9 mouse cellular contexts compared by ENCODE assay signal in genomic region chr2:25328440-25328839, GRCm38 (mm10). TPM values are rescaled to one million over a fixed set of nuclear protein-coding genes. Genes with fewer than 3 reads are reported as not detected.
DNase-seq lines count a peak whose midpoint lies in the region; ATAC-seq and TF ChIP-seq lines count a peak whose summit lies in the region.
"Had no signal": no experiment of that assay in that cellular context is flagged by ENCODE, and none has a peak within 500 bp of the region (broad histone marks: within the 10 kb centered on the region; RNA-seq: fewer than 3 reads in every experiment).

No protein-coding gene starts in this region.

- H3K27ac ChIP-seq in forebrain, embryonic 14.5 days (ENCODE audit: low read depth, low read length) = no peak overlapping the region
- no peak overlapping the region for H3K27ac ChIP-seq in forebrain, embryonic 13.5 days
- H3K27ac ChIP-seq in midbrain, postnatal 0 days (ENCODE audit: low read depth, low read length) = no peak overlapping the region
- no peak overlapping the region for H3K27ac ChIP-seq in midbrain, embryonic 13.5 days
- no peak overlapping the region for H3K27ac ChIP-seq in lung, postnatal 0 days (ENCODE audit: low read length)

- no peak overlapping the region for H3K9ac ChIP-seq in forebrain, embryonic 14.5 days (ENCODE audit: low read length)
- no peak overlapping the region for H3K9ac ChIP-seq in forebrain, embryonic 13.5 days
- no peak overlapping the region for H3K9ac ChIP-seq in midbrain, postnatal 0 days (replicated peaks; ENCODE audit: low read length, poor library complexity, severe bottlenecking)
- H3K9ac ChIP-seq in midbrain, embryonic 13.5 days (replicated peaks) = no peak overlapping the region
- no peak overlapping the region for H3K9ac ChIP-seq in lung, postnatal 0 days (replicated peaks; ENCODE audit: low read depth)

- WGBS in forebrain, embryonic 14.5 days = 34% methylated on average over 7 of the region's 7 CpGs
- 33% methylated on average over 7 of the region's 7 CpGs for WGBS in forebrain, embryonic 13.5 days
- WGBS in midbrain, postnatal 0 days = 31% methylated on average over 7 of the region's 7 CpGs
- WGBS in midbrain, embryonic 13.5 days = 37% methylated on average over 7 of the region's 7 CpGs
- WGBS in lung, postnatal 0 days = 34% methylated on average over 7 of the region's 7 CpGs

- H3K4me1 ChIP-seq in forebrain, embryonic 14.5 days (ENCODE audit: control insufficient read depth, insufficient read depth, low read length) = peaks cover 10% of the 10 kb centered on the region
- H3K4me1 ChIP-seq in forebrain, embryonic 13.5 days = peaks cover 15% of the 10 kb centered on the region
- H3K4me1 ChIP-seq in midbrain, postnatal 0 days (ENCODE audit: insufficient read depth, low read length) = peaks cover 4% of the 10 kb centered on the region; the same call in 1 of the 2 replicates
- H3K4me1 ChIP-seq in midbrain, embryonic 13.5 days (replicated peaks) = peaks cover 13% of the 10 kb centered on the region
- H3K4me1 ChIP-seq in lung, postnatal 0 days (ENCODE audit: insufficient read depth, low read depth, low read length) = peaks cover 5% of the 10 kb centered on the region

- peak; percentile 75 for TF ChIP-seq CTCF in midbrain, postnatal 0 days (IDR thresholded peaks at IDR 0.05)
- TF ChIP-seq CTCF in lung, postnatal 0 days (IDR thresholded peaks at IDR 0.05) = peak; percentile 73

- H3K27me3 ChIP-seq in forebrain, embryonic 14.5 days (replicated peaks; ENCODE audit: control insufficient read depth, insufficient read depth, low read length) = no peaks in the 10 kb centered on the region
- 0 out of 2 replicates have a peak, but pooled peaks cover 3% of the 10 kb centered on the region for H3K27me3 ChIP-seq in forebrain, embryonic 13.5 days
- H3K27me3 ChIP-seq in midbrain, postnatal 0 days (ENCODE audit: insufficient read depth, low read length) = no peaks in the 10 kb centered on the region
- peaks cover 8% of the 10 kb centered on the region; the same call in 1 of the 2 replicates for H3K27me3 ChIP-seq in midbrain, embryonic 13.5 days
- H3K27me3 ChIP-seq in lung, postnatal 0 days (replicated peaks; ENCODE audit: insufficient read depth, low read length) = no peaks in the 10 kb centered on the region

- H3K9me3 ChIP-seq in forebrain, embryonic 14.5 days (replicated peaks; ENCODE audit: control insufficient read depth, low read length) = no peaks in the 10 kb centered on the region
- no peaks in the 10 kb centered on the region for H3K9me3 ChIP-seq in forebrain, embryonic 13.5 days (replicated peaks)
- no peaks in the 10 kb centered on the region for H3K9me3 ChIP-seq in midbrain, postnatal 0 days (ENCODE audit: low read length)
- no peaks in the 10 kb centered on the region for H3K9me3 ChIP-seq in midbrain, embryonic 13.5 days
- no peaks in the 10 kb centered on the region for H3K9me3 ChIP-seq in lung, postnatal 0 days (ENCODE audit: low read length)

- no peaks in the 10 kb centered on the region for H3K36me3 ChIP-seq in forebrain, embryonic 14.5 days (ENCODE audit: control insufficient read depth, insufficient read depth, low read length)
- H3K36me3 ChIP-seq in forebrain, embryonic 13.5 days (ENCODE audit: poor library complexity, severe bottlenecking) = no peaks in the 10 kb centered on the region
- no peaks in the 10 kb centered on the region for H3K36me3 ChIP-seq in midbrain, postnatal 0 days (ENCODE audit: insufficient read depth, low read length)
- H3K36me3 ChIP-seq in midbrain, embryonic 13.5 days = no peaks in the 10 kb centered on the region
- no peaks in the 10 kb centered on the region for H3K36me3 ChIP-seq in lung, postnatal 0 days (ENCODE audit: insufficient read depth, low read length)

- no peak overlapping the region for H3K4me2 ChIP-seq in forebrain, embryonic 14.5 days (ENCODE audit: low read length)
- H3K4me2 ChIP-seq in forebrain, embryonic 13.5 days = no peak overlapping the region
- H3K4me2 ChIP-seq in midbrain, postnatal 0 days (ENCODE audit: low read depth, low read length, poor library complexity, severe bottlenecking) = no peak overlapping the region
- no peak overlapping the region for H3K4me2 ChIP-seq in midbrain, embryonic 13.5 days (replicated peaks)
- no peak overlapping the region for H3K4me2 ChIP-seq in lung, postnatal 0 days (replicated peaks; ENCODE audit: low read depth, low read length)

- ATAC-seq in forebrain, embryonic 14.5 days = no peak
- ATAC-seq in forebrain, embryonic 13.5 days = no peak
- ATAC-seq in midbrain, postnatal 0 days (ENCODE audit: low FRiP score) = no peak
- no peak for ATAC-seq in midbrain, embryonic 13.5 days
- ATAC-seq in lung, postnatal 0 days = no peak
- ATAC-seq in megakaryocyte-erythroid progenitor cell, adult 5-6 weeks (replicated peaks; ENCODE audit: low FRiP score, low TSS enrichment, poor library complexity, severe bottlenecking) = no peak

- no peak for TF ChIP-seq EP300 in lung, postnatal 0 days (IDR thresholded peaks at IDR 0.05)

- peak; percentile 59 for DNase-seq in forebrain, embryonic 14.5 days (ENCODE audit: low spot score)
- DNase-seq in midbrain, postnatal 0 days (ENCODE audit: low spot score) = peak; percentile 69
- DNase-seq in c-Kit-positive CD71-positive TER-119-negative erythroid progenitor cells, embryonic 14.5 days (ENCODE audit: low read depth) = peak; percentile 50
- DNase-seq in lung, postnatal 0 days (ENCODE audit: low spot score) = peak; percentile 45
- no peak for DNase-seq in spleen, postnatal 4 days (ENCODE audit: low spot score in 2 of 2)

- no peak overlapping the region for H3K4me3 ChIP-seq in forebrain, embryonic 14.5 days (ENCODE audit: low read depth, low read length)
- H3K4me3 ChIP-seq in forebrain, embryonic 13.5 days = no peak overlapping the region
- H3K4me3 ChIP-seq in midbrain, postnatal 0 days (ENCODE audit: low read depth, low read length) = no peak overlapping the region
- no peak overlapping the region for H3K4me3 ChIP-seq in midbrain, embryonic 13.5 days (replicated peaks)
- H3K4me3 ChIP-seq in lung, postnatal 0 days (ENCODE audit: low read depth, low read length) = no peak overlapping the region

RNA-seq across cellular contexts. Expression of gene Man1b1, which starts 3.7 kb away (rescaled TPM):
- polyA plus RNA-seq in forebrain, embryonic 14.5 days (2014; fragmentation: Nextera tagmentation; extraction: Ambion mirVana) = 69.5 and 87.7 TPM in 2 replicates
- 59.2 and 63.2 TPM in 2 replicates for polyA plus RNA-seq in forebrain, embryonic 13.5 days (2015; fragmentation: Nextera tagmentation; extraction: Ambion mirVana)
- total RNA-seq in midbrain, postnatal 0 days (2014; rRNA removed) = 58.9 and 60.0 TPM in 2 replicates
- 42.2 and 53.1 TPM in 2 replicates for polyA plus RNA-seq in midbrain, postnatal 0 days (2015; fragmentation: Nextera tagmentation; extraction: Ambion mirVana)
- polyA plus RNA-seq in midbrain, embryonic 13.5 days (2015; fragmentation: Nextera tagmentation; extraction: Ambion mirVana) = 60.0 and 66.4 TPM in 2 replicates
- polyA plus RNA-seq in lung, postnatal 0 days (2015; fragmentation: Nextera tagmentation; extraction: Ambion mirVana) = 36.8 and 40.9 TPM in 2 replicates
- 37.1 and 38.9 TPM in 2 replicates for total RNA-seq in megakaryocyte-erythroid progenitor cell, adult 5-6 weeks (2014; fragmentation: Nextera tagmentation)
- 31.8 and 82.7 TPM in 2 replicates for total RNA-seq in megakaryocyte-erythroid progenitor cell, adult 5-6 weeks (2017)

RNA-seq across cellular contexts. Expression of gene Grin1, which starts 9.5 kb away (rescaled TPM):
- polyA plus RNA-seq in forebrain, embryonic 14.5 days (2014; fragmentation: Nextera tagmentation; extraction: Ambion mirVana) = 17.0 and 21.1 TPM in 2 replicates
- polyA plus RNA-seq in forebrain, embryonic 13.5 days (2015; fragmentation: Nextera tagmentation; extraction: Ambion mirVana) = 5.6 and 7.9 TPM in 2 replicates
- total RNA-seq in midbrain, postnatal 0 days (2014; rRNA removed) = 120 and 146 TPM in 2 replicates
- polyA plus RNA-seq in midbrain, postnatal 0 days (2015; fragmentation: Nextera tagmentation; extraction: Ambion mirVana) = 71.5 and 72.3 TPM in 2 replicates
- 17.5 and 19.0 TPM in 2 replicates for polyA plus RNA-seq in midbrain, embryonic 13.5 days (2015; fragmentation: Nextera tagmentation; extraction: Ambion mirVana)
- polyA plus RNA-seq in lung, postnatal 0 days (2015; fragmentation: Nextera tagmentation; extraction: Ambion mirVana) = 0.30 and 0.36 TPM in 2 replicates
- not detected in 2 replicates for total RNA-seq in megakaryocyte-erythroid progenitor cell, adult 5-6 weeks (2014; fragmentation: Nextera tagmentation)
- total RNA-seq in megakaryocyte-erythroid progenitor cell, adult 5-6 weeks (2017) = not detected in 2 replicates
- total RNA-seq: neutrophil, adult 5-6 weeks had no signal

RNA-seq across cellular contexts. Expression of gene Dpp7, which starts 27.7 kb away (rescaled TPM):
- polyA plus RNA-seq in forebrain, embryonic 14.5 days (2014; fragmentation: Nextera tagmentation; extraction: Ambion mirVana) = 21.3 and 21.4 TPM in 2 replicates
- polyA plus RNA-seq in forebrain, embryonic 13.5 days (2015; fragmentation: Nextera tagmentation; extraction: Ambion mirVana) = 22.8 and 23.3 TPM in 2 replicates
- total RNA-seq in midbrain, postnatal 0 days (2014; rRNA removed) = 14.9 and 20.3 TPM in 2 replicates
- 22.7 and 26.2 TPM in 2 replicates for polyA plus RNA-seq in midbrain, postnatal 0 days (2015; fragmentation: Nextera tagmentation; extraction: Ambion mirVana)
- 19.9 and 23.7 TPM in 2 replicates for polyA plus RNA-seq in midbrain, embryonic 13.5 days (2015; fragmentation: Nextera tagmentation; extraction: Ambion mirVana)
- polyA plus RNA-seq in lung, postnatal 0 days (2015; fragmentation: Nextera tagmentation; extraction: Ambion mirVana) = 10.5 and 11.1 TPM in 2 replicates
- total RNA-seq in megakaryocyte-erythroid progenitor cell, adult 5-6 weeks (2014; fragmentation: Nextera tagmentation) = 9.5 and 16.6 TPM in 2 replicates
- 22.0 and 59.0 TPM in 2 replicates for total RNA-seq in megakaryocyte-erythroid progenitor cell, adult 5-6 weeks (2017)

RNA-seq across cellular contexts. Expression of gene Uap1l1, which starts 37.0 kb away (rescaled TPM):
- 5.8 and 7.8 TPM in 2 replicates for polyA plus RNA-seq in forebrain, embryonic 14.5 days (2014; fragmentation: Nextera tagmentation; extraction: Ambion mirVana)
- 2.2 and 3.5 TPM in 2 replicates for polyA plus RNA-seq in forebrain, embryonic 13.5 days (2015; fragmentation: Nextera tagmentation; extraction: Ambion mirVana)
- total RNA-seq in midbrain, postnatal 0 days (2014; rRNA removed) = 7.9 and 9.9 TPM in 2 replicates
- polyA plus RNA-seq in midbrain, postnatal 0 days (2015; fragmentation: Nextera tagmentation; extraction: Ambion mirVana) = 11.7 and 14.1 TPM in 2 replicates
- 3.9 and 4.4 TPM in 2 replicates for polyA plus RNA-seq in midbrain, embryonic 13.5 days (2015; fragmentation: Nextera tagmentation; extraction: Ambion mirVana)
- polyA plus RNA-seq in lung, postnatal 0 days (2015; fragmentation: Nextera tagmentation; extraction: Ambion mirVana) = 74.4 and 75.5 TPM in 2 replicates
- total RNA-seq in megakaryocyte-erythroid progenitor cell, adult 5-6 weeks (2014; fragmentation: Nextera tagmentation) = 9.7 and 12.7 TPM in 2 replicates
- 2.0 and 2.5 TPM in 2 replicates for total RNA-seq in megakaryocyte-erythroid progenitor cell, adult 5-6 weeks (2017)

RNA-seq across cellular contexts. Expression of gene Lrrc26, which starts 38.7 kb away (rescaled TPM):
- 0.25 TPM in 1 of 2 replicates, not detected in the other for polyA plus RNA-seq in forebrain, embryonic 14.5 days (2014; fragmentation: Nextera tagmentation; extraction: Ambion mirVana)
- 0.14 TPM in 1 of 2 replicates, not detected in the other for polyA plus RNA-seq in forebrain, embryonic 13.5 days (2015; fragmentation: Nextera tagmentation; extraction: Ambion mirVana)
- total RNA-seq in midbrain, postnatal 0 days (2014; rRNA removed) = not detected in 2 replicates
- 0.23 and 0.26 TPM in 2 replicates for polyA plus RNA-seq in midbrain, postnatal 0 days (2015; fragmentation: Nextera tagmentation; extraction: Ambion mirVana)
- polyA plus RNA-seq in midbrain, embryonic 13.5 days (2015; fragmentation: Nextera tagmentation; extraction: Ambion mirVana) = 0.27 TPM in 1 of 2 replicates, not detected in the other
- 42.2 and 46.5 TPM in 2 replicates for polyA plus RNA-seq in lung, postnatal 0 days (2015; fragmentation: Nextera tagmentation; extraction: Ambion mirVana)
- total RNA-seq in megakaryocyte-erythroid progenitor cell, adult 5-6 weeks (2014; fragmentation: Nextera tagmentation) = not detected in 2 replicates
- not detected in 2 replicates for total RNA-seq in megakaryocyte-erythroid progenitor cell, adult 5-6 weeks (2017)
- total RNA-seq: neutrophil, adult 5-6 weeks had no signal

Comparison
In these comparisons a context has a peak if more than half of its experiments do, and no peak if none do; other contexts are left out.
1. DNase-seq: peak in forebrain, embryonic 14.5 days (single experiment), midbrain, postnatal 0 days (single experiment), c-Kit-positive CD71-positive TER-119-negative erythroid progenitor cells, embryonic 14.5 days (single experiment) and lung, postnatal 0 days (single experiment); none in spleen, postnatal 4 days (0 of 2).